Mouse (Mus musculus): ENCODE data around the gene Timm50. TPM values are rescaled to one million over a fixed set of nuclear protein-coding genes. Genes with fewer than 3 reads are reported as not detected.

Gene Timm50
- total RNA-seq (2022) = 10 to 100 TPM; 68.5 to 83.7 (median 71.2) TPM

- DNase-seq = peak; percentile 97
These were observed at the start of gene Timm50 for GRCm38 (mm10) chr7:28311926-28312543. Timm50 (minus strand) TSS chr7:28312072.

GRCm38 (mm10) chr7:28360291-28360690 lies 48.4 kb upstream of the Timm50 start:
- no peak for DNase-seq

DNA sequence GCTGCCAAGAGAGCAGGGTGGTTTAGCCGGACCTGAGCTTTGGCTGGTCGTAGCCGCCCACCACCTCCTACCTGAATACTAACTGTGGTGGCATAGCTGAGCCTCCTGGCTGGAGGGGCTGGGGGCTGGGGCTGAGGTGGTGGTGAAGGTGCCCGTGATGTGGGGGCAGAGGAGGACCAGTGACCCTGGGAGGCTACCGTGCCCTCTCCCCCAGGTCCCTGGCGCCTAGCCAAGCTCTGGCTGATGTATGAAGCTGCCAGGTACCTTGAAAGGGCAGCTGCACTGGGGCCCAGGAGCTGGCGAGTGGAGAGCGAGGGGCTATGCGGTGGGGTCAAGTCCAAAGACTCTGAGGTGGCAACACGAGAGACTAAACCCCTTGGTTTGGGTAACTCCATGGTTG lies 48.0 kb upstream of the Timm50 start:
- no peak for DNase-seq

DNA sequence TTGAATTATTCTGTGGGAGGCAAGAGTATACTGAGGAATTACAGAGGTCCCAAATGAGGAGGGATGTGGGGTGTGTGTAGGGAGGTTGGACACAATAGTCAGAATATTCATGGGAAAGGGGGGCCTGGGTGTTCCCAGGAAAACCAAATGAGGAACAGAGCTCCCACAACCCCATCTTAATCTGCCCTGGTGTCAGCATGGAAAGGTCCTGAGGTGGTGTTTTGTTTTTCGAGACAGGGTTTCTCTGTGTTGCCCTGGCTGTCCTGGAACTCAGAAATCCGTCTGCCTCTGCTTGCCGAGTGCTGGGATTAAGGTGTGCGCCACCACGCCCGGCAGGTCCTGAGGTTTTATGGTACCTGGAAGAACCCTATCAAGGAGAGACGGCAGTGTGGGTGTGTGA lies 46.6 kb upstream of the Timm50 start:
- no peak for DNase-seq

DNA sequence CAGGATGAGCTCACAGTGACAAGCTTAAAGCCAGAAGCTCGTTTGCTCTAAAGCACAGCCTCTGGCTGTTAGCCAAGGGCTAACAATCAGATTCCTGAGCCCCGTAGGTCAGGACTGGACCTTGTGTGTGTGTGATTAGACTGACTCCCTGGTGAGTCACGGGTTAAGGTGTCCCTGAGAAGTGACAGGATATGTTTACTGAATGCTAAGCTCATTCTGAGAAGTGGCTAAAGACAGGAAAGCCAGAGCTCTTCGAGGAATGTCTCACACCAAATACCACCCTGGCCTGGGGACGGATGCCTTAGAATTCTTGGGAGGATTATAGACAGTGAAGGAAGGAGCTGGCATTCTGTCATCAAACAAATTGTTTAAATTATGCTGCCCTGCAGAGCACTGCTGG lies 46.1 kb upstream of the Timm50 start:
- peak; percentile 50 for DNase-seq

GRCm38 (mm10) chr7:28356981-28357380 lies 45.1 kb upstream of the Timm50 start:
- DNase-seq = no peak

DNA sequence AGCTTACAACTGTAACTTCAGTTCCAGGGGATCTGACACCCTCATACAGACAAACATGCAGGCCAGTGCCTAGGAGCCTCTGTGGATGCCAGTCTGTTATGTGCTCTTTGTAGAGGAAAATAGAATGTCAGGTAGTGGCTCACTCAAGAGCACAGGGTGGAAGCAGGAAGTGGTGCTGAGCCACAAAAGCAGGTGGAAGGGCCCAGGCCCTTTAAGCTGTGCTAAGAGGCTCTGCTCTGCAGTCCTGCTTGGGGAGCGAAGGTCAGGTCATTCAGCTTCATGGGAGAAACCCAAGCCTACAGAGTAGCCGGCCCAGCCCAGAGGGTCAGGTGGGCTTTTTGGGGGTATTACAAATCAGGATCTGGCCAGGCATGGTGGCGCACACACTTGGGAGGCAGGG lies 43.3 kb upstream of the Timm50 start:
- no peak for DNase-seq

- no peak for DNase-seq
These were observed 42.7 kb upstream of the Timm50 start for GRCm38 (mm10) chr7:28354596-28354995.

- no peak for DNase-seq
These were observed 42.3 kb upstream of the Timm50 start for GRCm38 (mm10) chr7:28354113-28354581.

DNA sequence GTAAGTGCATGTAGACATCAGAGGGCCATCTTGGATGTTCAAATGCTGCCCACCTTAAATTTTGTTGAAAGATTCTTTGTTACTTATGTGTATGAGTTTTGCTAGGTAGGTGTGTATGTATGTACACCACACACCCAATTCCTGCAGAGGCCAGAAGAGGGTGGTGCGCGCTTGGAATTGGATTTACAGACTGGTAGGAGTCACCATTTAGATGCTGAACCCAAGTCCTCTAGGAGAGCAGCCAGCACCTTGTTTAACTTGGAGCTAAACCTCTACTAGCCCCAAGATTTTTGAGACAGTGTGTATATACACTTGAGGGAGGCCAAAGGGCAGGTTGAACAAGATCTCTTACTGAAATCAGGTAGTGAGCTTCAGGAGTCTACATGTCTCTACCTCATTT lies 41.4 kb upstream of the Timm50 start:
- no peak for DNase-seq

DNA sequence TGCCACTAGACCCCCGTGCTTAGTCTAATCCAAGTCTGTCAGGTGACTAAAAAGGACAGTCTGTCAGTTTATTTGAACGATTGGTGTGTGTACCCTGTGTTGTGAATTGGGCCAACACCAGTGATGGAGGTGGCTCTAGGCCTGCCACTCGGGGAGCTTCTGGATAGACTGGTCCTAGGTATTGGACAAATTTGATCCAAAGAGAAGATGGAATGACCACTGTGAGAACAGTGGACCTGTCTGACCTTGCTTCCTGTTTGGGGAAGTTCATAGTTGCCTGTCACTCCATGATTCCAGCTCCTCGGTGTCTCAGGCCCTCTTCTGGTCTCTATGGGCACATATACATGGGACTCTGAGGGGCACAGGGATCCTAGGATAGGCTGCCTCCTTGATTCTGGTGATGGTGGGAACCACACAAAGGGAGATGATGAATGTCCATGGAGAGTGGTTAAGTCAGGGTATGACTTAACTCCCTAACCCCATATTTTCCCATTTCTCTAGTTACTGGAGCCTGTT lies 39.9 kb upstream of the Timm50 start:
- DNase-seq = no peak

- peak; percentile 97 for DNase-seq
These were observed 38.4 kb upstream of the Timm50 start, which contains the start of gene Rps16 for GRCm38 (mm10) chr7:28350155-28350883. Rps16 (plus strand) TSS chr7:28350652.

GRCm38 (mm10) chr7:28348601-28349000 lies 36.7 kb upstream of the Timm50 start:
- DNase-seq = no peak

DNA sequence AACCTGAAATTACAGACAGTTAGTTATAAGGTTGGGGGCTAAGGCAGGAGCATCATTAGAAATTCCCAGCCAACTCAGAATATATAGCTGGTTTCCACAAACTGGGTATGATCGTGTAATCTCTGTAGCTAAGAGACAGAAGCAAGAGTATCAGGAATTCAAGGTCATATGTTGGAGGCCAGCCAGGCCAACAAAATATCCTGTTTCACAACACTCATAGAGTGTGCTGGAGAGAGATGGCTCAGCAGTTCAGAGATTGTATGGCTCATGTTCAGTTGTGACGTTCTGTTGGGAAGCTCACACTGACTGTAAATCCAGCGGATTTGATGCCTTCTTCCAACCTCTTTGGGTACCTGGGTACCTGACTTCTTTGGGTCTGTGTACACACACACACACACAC lies 35.9 kb upstream of the Timm50 start:
- peak; percentile 76 for DNase-seq

- no peak for DNase-seq
These were observed 32.8 kb upstream of the Timm50 start for GRCm38 (mm10) chr7:28344637-28345036.

DNA sequence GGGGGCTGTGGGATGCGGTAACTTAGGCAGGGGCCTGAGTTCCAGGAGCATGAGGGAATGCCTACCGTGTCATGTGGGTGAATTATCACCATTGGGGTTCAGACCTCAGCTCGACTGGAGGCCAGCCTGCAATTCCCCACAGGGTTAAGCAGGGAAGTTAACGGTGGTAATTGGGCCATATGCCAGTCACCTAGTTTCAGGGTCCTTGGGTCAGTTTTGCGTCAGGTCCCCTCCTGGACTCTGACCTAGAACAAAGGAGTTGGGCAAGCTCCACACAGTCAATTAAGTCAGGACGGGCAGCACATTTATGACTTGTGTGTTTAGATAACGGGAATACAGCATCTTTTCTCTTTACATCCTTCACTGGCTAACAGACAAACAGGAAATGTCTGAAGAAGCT lies 29.5 kb upstream of the Timm50 start:
- no peak for DNase-seq

DNA sequence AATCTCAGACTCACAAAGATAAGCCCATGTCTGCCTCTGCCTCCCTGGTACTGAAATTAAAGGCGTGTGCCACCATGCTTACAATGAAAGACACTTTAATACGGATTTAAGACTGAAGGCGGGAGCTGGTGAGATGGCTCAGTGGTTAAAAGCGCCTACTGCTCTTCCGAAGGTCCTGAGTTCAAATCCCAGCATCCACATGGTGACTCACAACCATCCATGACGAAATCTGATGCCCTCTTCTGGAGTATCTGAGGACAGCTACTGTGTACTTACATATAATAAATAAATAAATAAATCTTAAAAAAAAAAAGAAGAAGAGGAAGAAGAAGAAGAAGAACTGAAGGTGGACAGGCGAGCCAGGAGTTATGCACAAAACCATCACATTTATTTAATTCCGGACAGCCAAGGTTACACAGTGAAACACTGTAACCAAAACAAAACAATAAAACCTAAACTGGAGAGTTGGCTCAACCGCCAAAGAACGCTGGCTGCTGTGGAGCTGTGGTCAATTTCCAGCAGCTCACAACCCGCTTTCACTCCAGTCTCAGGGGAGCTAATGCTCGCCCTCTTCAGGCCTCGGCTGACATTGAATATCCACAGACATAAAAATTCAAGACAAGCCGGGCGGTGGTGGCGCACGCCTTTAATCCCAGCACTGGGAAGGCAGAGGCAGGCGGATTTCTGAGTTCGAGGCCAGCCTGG lies 27.5 kb upstream of the Timm50 start:
- peak; percentile 70 for DNase-seq

DNA sequence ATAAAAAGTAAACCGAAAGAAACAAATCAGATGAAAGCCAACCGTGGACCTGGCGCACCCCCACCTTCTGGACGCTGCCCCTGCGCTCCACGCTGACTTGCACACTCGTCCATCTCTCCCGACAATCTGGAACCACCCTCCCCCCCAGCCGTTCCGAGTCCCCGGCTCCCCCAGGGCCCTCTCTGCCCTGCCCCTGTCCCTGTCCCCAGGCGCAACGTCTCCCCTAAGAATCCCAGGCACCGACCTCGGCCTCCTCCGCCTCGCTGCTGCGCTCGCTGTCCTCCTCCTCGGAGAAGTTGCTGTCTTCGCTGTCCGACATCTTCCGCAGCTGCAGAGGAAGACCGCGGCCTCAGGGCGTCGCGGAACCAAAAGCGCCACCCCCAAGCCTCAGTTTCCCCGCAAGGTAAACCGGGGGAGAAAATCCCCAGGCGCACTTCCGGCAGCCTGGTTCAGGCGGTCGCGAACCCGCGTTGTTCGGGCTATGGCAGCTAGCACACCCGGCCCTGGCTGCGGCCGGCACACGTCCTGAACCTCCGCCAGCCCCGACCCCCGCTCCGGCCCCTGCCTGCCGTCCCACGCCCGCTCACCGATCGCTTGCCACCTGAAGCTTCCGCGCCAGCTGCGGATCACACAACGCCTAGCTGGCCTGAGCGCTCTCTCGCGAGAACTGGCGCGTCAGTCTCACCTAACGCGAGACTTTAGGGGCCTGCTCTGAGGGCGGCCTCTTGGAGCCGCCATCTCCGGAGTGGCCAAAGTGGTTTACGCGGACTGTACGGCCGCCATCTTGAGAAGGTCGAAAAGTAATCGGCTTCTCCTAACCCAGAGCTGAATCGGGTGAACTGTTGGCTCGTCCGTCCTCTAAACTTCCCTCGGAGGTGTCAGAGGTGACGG lies 26.5 kb upstream of the Timm50 start, which contains the start of gene Supt5:
Gene Supt5, minus strand, starts transcription at position 639 of the 891 bp plus-strand sequence.
- peak; percentile 97 for DNase-seq

GRCm38 (mm10) chr7:28335471-28335870 lies 23.6 kb upstream of the Timm50 start:
- DNase-seq = no peak

- no peak for DNase-seq
These were observed 22.7 kb upstream of the Timm50 start for GRCm38 (mm10) chr7:28334534-28334933.

GRCm38 (mm10) chr7:28328260-28328659 lies 16.4 kb upstream of the Timm50 start:
- DNase-seq = no peak

DNA sequence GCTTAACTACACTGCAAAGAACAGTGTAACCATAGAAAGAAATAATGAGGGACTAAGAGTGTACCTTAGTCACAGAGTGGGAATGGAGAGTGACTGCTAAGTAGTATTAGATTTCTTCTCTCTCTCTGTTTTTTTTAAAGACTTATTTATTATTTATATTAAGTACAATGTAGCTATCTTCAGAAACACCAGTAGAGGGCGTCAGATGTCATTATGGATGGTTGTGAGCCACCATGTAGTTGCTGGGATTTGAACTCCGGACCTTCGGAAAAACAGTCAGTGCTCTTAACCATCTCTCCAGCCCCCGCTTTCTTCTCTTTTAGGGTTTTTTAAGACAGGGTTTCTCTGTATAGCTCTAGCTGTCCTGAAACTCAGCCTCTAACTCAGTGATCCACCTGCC lies 14.6 kb upstream of the Timm50 start:
- no peak for DNase-seq

All from adrenal gland, adult 8-10 months (tissue).